Mouse (Mus musculus) liver, embryonic 13.5 days (tissue): ENCODE data around the gene 4930469K13Rik. TPM values are rescaled to one million over a fixed set of nuclear protein-coding genes. Genes with fewer than 3 reads are reported as not detected.

Experiments used
- ATAC-seq: fragments of 200-750 bp; cut with Nextera tagmentation; 2 replicates; pipeline ENCODE4 v1.8.0; 2017; ENCODE audit warnings: low read depth, mild to moderate bottlenecking, moderate number of reproducible peaks, moderate library complexity
- DNase-seq: peaks from one replicate; pipeline ENCODE4 v3.0.0; 2022
- H3K27ac ChIP-seq: fragments of 300-500 bp; sonication (generic); 2 replicates; pipeline ENCODE4 v1.5.1; 2015; ENCODE audit warnings: moderate library complexity, mild to moderate bottlenecking, inconsistent platforms
- H3K27me3 ChIP-seq: fragments of 300-500 bp; sonication (generic); 2 replicates; pipeline ENCODE4 v1.6.1; 2015; ENCODE audit warnings: mild to moderate bottlenecking, inconsistent platforms
- H3K36me3 ChIP-seq: fragments of 300-500 bp; sonication (generic); 2 replicates; pipeline ENCODE4 v1.6.1; 2015; ENCODE audit warnings: mild to moderate bottlenecking, inconsistent platforms
- H3K4me1 ChIP-seq: fragments of 300-500 bp; sonication (generic); replicated peaks from 2 replicates; pipeline ENCODE4 v1.6.1; 2015; ENCODE audit warnings: inconsistent platforms
- H3K4me2 ChIP-seq: fragments of 300-500 bp; sonication (generic); 2 replicates; pipeline ENCODE4 v1.6.1; 2015; ENCODE audit warnings: inconsistent platforms, mild to moderate bottlenecking, moderate library complexity
- H3K4me3 ChIP-seq: fragments of 300-500 bp; sonication (generic); replicated peaks from 2 replicates; pipeline ENCODE4 v1.5.1; 2015; ENCODE audit warnings: mild to moderate bottlenecking, inconsistent platforms
- H3K9ac ChIP-seq: fragments of 300-500 bp; sonication (generic); 2 replicates; pipeline ENCODE4 v1.6.1; 2015; ENCODE audit warnings: mild to moderate bottlenecking, inconsistent platforms
- H3K9me3 ChIP-seq: fragments of 300-500 bp; sonication (generic); replicated peaks from 2 replicates; pipeline ENCODE4 v1.6.1; 2016; ENCODE audit warnings: inconsistent platforms
- WGBS: fragments of 180-500 bp; shearing (Covaris S2); methylation state at CpG from one replicate; pipeline ENCODE4 v1.1.7; 2015; ENCODE audit not compliant: insufficient replicate concordance; 5-methylcytosine and 5-hydroxymethylcytosine counted together
- polyA plus RNA-seq: library from polyadenylated mRNA; unstranded; fragments of >200 nt; fragmentation: Nextera tagmentation; extraction: Ambion mirVana; gene quantifications from 2 replicates; pipeline ENCODE4 v1.2.1, GENCODE M21; 2015

Gene 4930469K13Rik
- polyA plus RNA-seq, 1 experiment from 2014 or later, result not detected

DNA sequence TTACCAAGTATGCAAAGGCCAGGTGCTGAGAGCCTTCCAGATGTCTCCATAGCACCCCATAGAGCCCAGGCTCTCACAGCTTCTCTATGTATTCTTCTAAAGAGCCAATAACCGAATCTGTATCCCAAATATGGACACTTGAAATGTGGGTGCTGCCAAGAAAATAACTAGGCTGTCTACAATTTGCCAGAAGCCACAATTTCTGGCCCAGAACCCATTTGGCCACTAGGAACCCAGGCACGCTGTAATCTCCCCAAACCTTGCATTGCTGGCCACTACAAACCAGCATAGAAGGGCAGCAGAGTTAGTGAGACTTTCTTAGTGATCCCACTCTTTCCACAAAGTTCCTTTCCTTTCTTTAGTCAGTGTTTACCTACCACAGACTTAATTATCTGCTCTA, 123.2 kb downstream of the 4930469K13Rik start:
- DNase-seq (no peak), ATAC-seq (no peak)
- Histone ChIP-seq H3K9me3 (no peaks in the 10 kb centered on the region), H3K36me3 (no peaks in the 10 kb centered on the region), H3K4me1 (no peaks in the 10 kb centered on the region), H3K27me3 (no peaks in the 10 kb centered on the region), H3K27ac (no peak overlapping the region), H3K9ac (no peak overlapping the region), H3K4me2 (no peak overlapping the region), H3K4me3 (no peak overlapping the region)
- 55% methylated on average over 2 of the region's 2 CpGs for WGBS

DNA sequence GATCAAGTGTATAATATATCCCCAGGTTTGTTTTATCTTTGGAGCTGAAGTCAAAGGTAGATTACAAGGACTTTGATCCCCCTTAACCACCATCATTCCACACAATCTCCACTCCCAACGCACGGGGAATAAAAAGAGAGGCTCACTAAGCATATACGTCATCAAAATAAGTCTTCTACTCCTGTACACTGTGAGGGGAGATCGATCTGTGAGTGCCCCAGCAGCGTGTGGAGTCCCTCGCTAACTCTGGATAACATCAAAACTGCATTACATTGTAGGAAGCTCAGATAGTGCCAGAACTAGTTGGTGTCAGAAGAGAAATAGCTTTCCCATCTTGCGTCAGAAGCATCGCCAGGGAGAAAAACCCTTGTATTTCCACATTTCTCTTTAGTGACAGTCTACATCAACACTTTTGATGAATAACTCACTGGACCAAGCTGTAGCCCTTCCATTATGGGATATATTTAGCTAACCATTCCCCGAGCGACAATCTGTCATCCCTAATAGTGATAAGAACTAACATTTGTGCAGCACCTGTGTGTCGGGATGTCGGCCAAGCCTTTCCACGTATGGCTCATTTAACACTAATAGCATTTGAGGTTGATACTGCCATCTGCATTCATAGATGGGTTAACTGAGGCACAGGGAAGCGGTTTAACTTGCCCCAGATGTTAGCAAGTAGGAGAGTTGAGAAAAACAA, 123.9 kb downstream of the 4930469K13Rik start:
- Histone ChIP-seq H3K9me3 (no peaks in the 10 kb centered on the region), H3K27ac (no peak overlapping the region), H3K27me3 (no peaks in the 10 kb centered on the region), H3K4me2 (no peak overlapping the region), H3K9ac (no peak overlapping the region), H3K4me1 (no peaks in the 10 kb centered on the region), H3K4me3 (no peak overlapping the region), H3K36me3 (no peaks in the 10 kb centered on the region)
- DNase-seq (no peak), ATAC-seq (no peak)
- WGBS, result 68% methylated on average over 14 of the region's 14 CpGs

- Histone ChIP-seq H3K27ac (no peak overlapping the region), H3K4me1 (no peaks in the 10 kb centered on the region), H3K4me3 (no peak overlapping the region), H3K27me3 (no peaks in the 10 kb centered on the region), H3K9ac (no peak overlapping the region), H3K9me3 (no peaks in the 10 kb centered on the region), H3K36me3 (no peaks in the 10 kb centered on the region), H3K4me2 (no peak overlapping the region)
- 60% methylated on average over 7 of the region's 7 CpGs for WGBS
- no peak for DNase-seq
- ATAC-seq, result no peak
Observed at GRCm38 (mm10) chr11:33972114-33972513, 126.2 kb downstream of the 4930469K13Rik start.

GRCm38 (mm10) chr11:33969199-33969598, 129.2 kb downstream of the 4930469K13Rik start:
- DNase-seq (no peak), ATAC-seq (no peak)
- H3K36me3 ChIP-seq, result no peaks in the 10 kb centered on the region
- no peak overlapping the region for H3K4me2 ChIP-seq
- 61% methylated on average over 3 of the region's 3 CpGs for WGBS
- H3K4me1 ChIP-seq, result no peaks in the 10 kb centered on the region
- no peaks in the 10 kb centered on the region for H3K9me3 ChIP-seq
- no peak overlapping the region for H3K27ac ChIP-seq
- H3K27me3 ChIP-seq, result no peaks in the 10 kb centered on the region
- no peak overlapping the region for H3K4me3 ChIP-seq
- no peak overlapping the region for H3K9ac ChIP-seq

DNA sequence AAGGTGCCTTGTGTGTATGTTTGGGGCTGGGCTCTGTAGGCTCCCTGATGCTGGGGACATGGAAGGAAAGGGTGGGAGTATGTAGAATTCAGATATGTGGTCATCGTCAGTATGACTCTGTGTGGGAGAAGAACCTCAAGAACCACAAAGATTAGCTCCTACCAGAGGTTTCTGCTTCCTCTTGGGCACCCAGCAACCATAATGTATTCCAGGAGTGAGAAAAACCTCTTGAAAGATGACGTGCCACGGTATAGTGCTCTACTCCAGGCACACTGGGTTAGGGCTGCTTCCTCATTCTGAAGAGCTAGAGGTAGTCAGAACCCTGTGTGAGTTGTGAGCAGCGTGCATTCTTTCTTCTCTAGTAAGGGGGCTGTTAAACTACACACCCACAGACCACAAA, 130.6 kb downstream of the 4930469K13Rik start:
- no peak for ATAC-seq
- WGBS, result 15% methylated on average over 4 of the region's 4 CpGs
- no peak overlapping the region for H3K4me2 ChIP-seq

DNA sequence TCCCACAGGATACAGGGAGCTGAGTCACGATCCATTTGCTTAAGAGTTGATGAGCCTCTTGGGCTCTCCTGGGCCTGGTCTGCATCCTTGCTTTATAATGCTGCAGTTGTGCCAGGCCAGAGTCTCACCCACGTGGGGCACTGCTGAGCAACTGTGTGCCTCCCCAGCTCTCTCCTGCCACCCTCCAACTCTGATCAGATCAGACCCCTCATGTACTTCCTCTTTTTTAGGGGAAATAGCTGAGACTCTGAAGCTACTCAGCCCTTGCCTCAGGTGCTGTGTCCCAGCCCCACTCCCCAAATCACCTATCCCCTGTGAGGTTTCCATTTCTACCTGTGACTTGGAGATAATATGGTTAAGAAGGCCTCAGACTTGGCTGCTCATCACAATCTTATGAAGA, 133.0 kb downstream of the 4930469K13Rik start:
- ATAC-seq (no peak), DNase-seq (no peak)
- no peaks in the 10 kb centered on the region for H3K9me3 ChIP-seq
- WGBS, result 6% methylated on average over 2 of the region's 2 CpGs
- no peak overlapping the region for H3K4me3 ChIP-seq
- no peaks in the 10 kb centered on the region for H3K4me1 ChIP-seq
- H3K27me3 ChIP-seq, result no peaks in the 10 kb centered on the region
- no peak overlapping the region for H3K4me2 ChIP-seq
- no peak overlapping the region for H3K27ac ChIP-seq
- no peaks in the 10 kb centered on the region for H3K36me3 ChIP-seq
- no peak overlapping the region for H3K9ac ChIP-seq

More for the DNA sequence above, 130.6 kb downstream of the 4930469K13Rik start:
- H3K27me3 ChIP-seq, result no peaks in the 10 kb centered on the region
- H3K36me3 ChIP-seq, result no peaks in the 10 kb centered on the region
- no peaks in the 10 kb centered on the region for H3K4me1 ChIP-seq
- no peaks in the 10 kb centered on the region for H3K9me3 ChIP-seq
- DNase-seq, result no peak
- no peak overlapping the region for H3K4me3 ChIP-seq
- no peak overlapping the region for H3K27ac ChIP-seq
- H3K9ac ChIP-seq, result no peak overlapping the region

DNA sequence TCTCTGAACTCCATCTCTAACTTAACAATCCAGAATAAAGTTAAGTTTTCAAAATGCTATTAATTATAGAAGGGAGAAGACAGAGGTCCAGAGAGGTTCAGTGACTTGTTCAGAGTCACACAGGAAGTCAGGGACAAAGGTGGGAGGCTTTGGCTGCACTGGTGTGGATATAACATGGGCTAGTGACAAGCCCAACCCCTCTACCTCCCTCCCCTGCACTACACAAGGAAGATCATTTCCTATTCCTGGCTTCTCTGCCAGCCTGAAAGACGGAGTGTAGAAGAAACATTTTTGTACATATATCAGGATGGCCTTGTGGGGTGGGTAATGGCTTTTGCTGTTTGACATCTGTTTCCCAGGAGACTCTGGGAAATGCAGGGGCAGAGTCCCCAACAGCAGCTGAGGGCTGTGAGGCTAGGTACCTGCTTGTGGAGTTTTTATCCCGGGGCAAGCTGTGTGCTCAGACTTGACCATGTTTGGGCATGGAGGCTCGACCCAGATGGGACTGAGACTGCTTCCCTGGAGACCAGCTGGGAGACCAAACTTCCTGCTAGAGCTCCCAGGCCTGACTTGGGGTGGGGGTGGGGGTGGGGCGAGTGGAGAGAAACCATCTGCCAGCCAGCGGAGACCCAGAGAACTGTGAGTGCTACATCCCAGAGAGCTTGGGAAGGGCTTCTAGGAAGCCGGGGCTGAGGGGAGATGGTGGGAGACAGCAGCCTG, 135.5 kb downstream of the 4930469K13Rik start, which contains the start of gene Kcnmb1:
Gene Kcnmb1, plus strand, starts transcription at position 326 of the 720 bp plus-strand sequence.
- Histone ChIP-seq H3K4me1 (no peaks in the 10 kb centered on the region), H3K9ac (no peak within 1 kb of the TSS), H3K27me3 (no peaks in the 10 kb centered on the region), H3K4me3 (no peak within 1 kb of the TSS), H3K4me2 (no peak within 1 kb of the TSS), H3K9me3 (no peaks in the 10 kb centered on the region), H3K27ac (no peak within 1 kb of the TSS), H3K36me3 (no peaks in the 10 kb centered on the region)
- 29% methylated on average over 6 of the region's 6 CpGs for WGBS
- DNase-seq (no peak), ATAC-seq (no peak)

- H3K4me2 ChIP-seq, result no peak overlapping the region
- no peaks in the 10 kb centered on the region for H3K36me3 ChIP-seq
- WGBS, result 33% methylated on average over 3 of the region's 7 CpGs
- H3K27me3 ChIP-seq, result no peaks in the 10 kb centered on the region
- ATAC-seq (no peak), DNase-seq (no peak)
- no peaks in the 10 kb centered on the region for H3K4me1 ChIP-seq
- no peaks in the 10 kb centered on the region for H3K9me3 ChIP-seq
- H3K9ac ChIP-seq, result no peak overlapping the region
- no peak overlapping the region for H3K27ac ChIP-seq
- no peak overlapping the region for H3K4me3 ChIP-seq
Observed at GRCm38 (mm10) chr11:33962178-33962577, 136.2 kb downstream of the 4930469K13Rik start.

DNA sequence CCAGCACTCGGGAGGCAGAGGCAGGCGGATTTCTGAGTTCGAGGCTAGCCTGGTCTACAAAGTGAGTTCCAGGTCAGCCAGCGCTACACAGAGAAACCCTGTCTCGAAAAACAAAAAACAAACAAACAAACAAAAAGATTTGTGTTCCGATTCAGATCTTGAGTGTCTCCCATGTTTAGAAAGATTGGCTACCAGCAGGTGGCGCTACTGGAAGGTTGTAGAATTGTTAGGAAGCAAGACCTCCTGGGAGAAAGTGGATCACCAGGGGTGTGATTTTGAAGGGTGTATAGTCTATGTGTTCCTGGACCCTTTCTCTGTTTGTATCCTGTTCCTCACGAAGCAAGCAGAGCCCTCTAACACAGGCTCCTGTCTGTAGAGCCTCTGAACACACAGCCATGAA, 139.6 kb downstream of the 4930469K13Rik start:
- WGBS, result 51% methylated on average over 8 of the region's 8 CpGs
- no peak overlapping the region for H3K4me3 ChIP-seq
- no peak overlapping the region for H3K4me2 ChIP-seq
- no peaks in the 10 kb centered on the region for H3K9me3 ChIP-seq
- no peak overlapping the region for H3K27ac ChIP-seq
- no peaks in the 10 kb centered on the region for H3K36me3 ChIP-seq
- no peak overlapping the region for H3K9ac ChIP-seq
- DNase-seq (no peak), ATAC-seq (no peak)
- H3K27me3 ChIP-seq, result peaks cover 2% of the 10 kb centered on the region
- H3K4me1 ChIP-seq, result no peaks in the 10 kb centered on the region

DNA sequence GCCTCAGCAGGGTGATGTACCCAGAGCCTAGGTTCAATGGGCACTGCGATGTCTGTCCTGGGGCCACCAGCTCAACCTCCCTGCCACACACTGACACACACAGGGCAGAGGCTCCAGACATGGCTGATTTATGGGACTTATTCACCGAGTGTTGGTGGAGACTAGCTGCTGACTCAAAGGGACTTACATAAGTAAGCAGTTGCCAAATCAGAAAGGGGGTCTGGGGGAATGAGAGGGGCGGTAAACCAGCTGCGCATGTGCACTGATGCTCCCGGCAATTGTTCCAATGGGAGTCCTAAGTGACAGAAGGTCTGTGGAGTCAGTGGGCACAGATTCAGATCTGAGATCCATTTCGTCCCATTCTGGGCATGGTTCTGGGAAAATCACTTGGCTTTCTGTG, 140.8 kb downstream of the 4930469K13Rik start:
- ATAC-seq, result no peak
- no peak overlapping the region for H3K27ac ChIP-seq

DNA sequence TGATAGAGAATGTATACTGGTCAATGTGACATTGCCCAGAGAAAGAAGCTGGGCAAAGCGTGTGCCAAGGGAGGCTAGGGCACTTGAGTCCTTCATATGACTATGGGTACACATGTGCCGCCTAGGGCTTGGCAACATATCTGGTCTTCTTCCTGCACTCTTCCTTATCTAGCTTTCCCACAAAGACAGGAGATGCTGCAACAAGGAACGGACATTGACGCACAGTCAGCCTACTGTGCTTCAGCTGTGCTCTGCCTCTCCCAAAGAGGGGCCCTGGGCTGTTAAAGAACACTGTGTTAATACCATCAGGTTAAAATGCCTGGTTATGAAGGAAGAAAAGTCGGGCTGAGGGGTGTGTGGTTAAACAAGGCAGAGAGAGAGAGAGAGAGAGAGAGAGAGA, 141.7 kb downstream of the 4930469K13Rik start:
- Histone ChIP-seq H3K4me3 (no peak overlapping the region), H3K27me3 (peaks cover 2% of the 10 kb centered on the region), H3K9ac (no peak overlapping the region), H3K9me3 (no peaks in the 10 kb centered on the region), H3K27ac (no peak overlapping the region), H3K36me3 (no peaks in the 10 kb centered on the region), H3K4me2 (no peak overlapping the region), H3K4me1 (no peaks in the 10 kb centered on the region)
- DNase-seq (no peak), ATAC-seq (no peak)
- 42% methylated on average over 5 of the region's 5 CpGs for WGBS

More for the DNA sequence above, 140.8 kb downstream of the 4930469K13Rik start:
- WGBS, result 71% methylated on average over 6 of the region's 6 CpGs
- no peak overlapping the region for H3K4me3 ChIP-seq
- no peaks in the 10 kb centered on the region for H3K4me1 ChIP-seq
- H3K9me3 ChIP-seq, result no peaks in the 10 kb centered on the region
- H3K36me3 ChIP-seq, result no peaks in the 10 kb centered on the region
- H3K9ac ChIP-seq, result no peak overlapping the region
- H3K27me3 ChIP-seq, result peaks cover 2% of the 10 kb centered on the region
- DNase-seq, result no peak
- H3K4me2 ChIP-seq, result no peak overlapping the region

DNA sequence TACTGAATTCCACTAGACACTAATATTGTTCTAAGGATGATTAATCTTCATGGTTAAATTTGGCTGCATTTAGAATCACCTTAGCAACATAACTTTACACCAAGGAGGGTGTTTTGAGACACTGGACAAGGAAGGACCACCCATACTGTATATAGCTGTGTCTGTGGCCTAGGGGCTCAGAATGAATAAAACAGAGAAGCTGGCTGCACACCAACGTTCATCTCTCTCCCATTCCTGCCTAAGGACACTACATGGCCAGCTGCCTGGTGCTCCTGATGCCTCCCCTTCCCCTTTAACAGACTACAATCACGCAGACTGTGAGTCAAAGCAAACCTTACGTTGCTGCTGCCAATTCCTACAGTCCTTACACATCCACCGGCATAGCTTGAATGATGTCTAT, 142.4 kb downstream of the 4930469K13Rik start:
- H3K9ac ChIP-seq, result no peak overlapping the region
- H3K27me3 ChIP-seq, result peaks cover 2% of the 10 kb centered on the region
- 58% methylated on average over 4 of the region's 4 CpGs for WGBS
- DNase-seq (no peak), ATAC-seq (no peak)
- no peaks in the 10 kb centered on the region for H3K4me1 ChIP-seq
- no peak overlapping the region for H3K27ac ChIP-seq
- H3K4me2 ChIP-seq, result no peak overlapping the region
- H3K36me3 ChIP-seq, result no peaks in the 10 kb centered on the region
- H3K4me3 ChIP-seq, result no peak overlapping the region
- no peaks in the 10 kb centered on the region for H3K9me3 ChIP-seq
